Mouse (Mus musculus): ENCODE results near the gene Rin3.

GRCm38 (mm10) chr12:102330731-102331130 lies 47.9 kb downstream of the Rin3 start:
- TF ChIP-seq POLR2A (IDR thresholded peaks at IDR 0.05; ENCODE audit: control insufficient read depth, extremely low read depth, insufficient read depth, low read length, poor library complexity) (no peak), CTCF (IDR thresholded peaks at IDR 0.05; ENCODE audit: borderline replicate concordance, control insufficient read depth, extremely low read depth, insufficient read depth, low read length, poor library complexity) (no peak)
